Mouse (Mus musculus) E14TG2a.4 (cell line): Measurements from ENCODE around the gene Rnf216.

ENCODE experiments used
- CTCF ChIP-seq: conservative IDR thresholded peaks from 2 replicates; pipeline ENCODE4 v1.5.1; 2014; ENCODE audit warnings: low read length
- NANOG ChIP-seq: IDR thresholded peaks from 2 replicates; pipeline ENCODE4 v1.6.1; 2014; ENCODE audit warnings: borderline replicate concordance, low read length, mixed read lengths
- POU5F1 ChIP-seq: IDR thresholded peaks from 2 replicates; pipeline ENCODE4 v1.6.1; 2014; ENCODE audit warnings: low read length, borderline replicate concordance

DNA sequence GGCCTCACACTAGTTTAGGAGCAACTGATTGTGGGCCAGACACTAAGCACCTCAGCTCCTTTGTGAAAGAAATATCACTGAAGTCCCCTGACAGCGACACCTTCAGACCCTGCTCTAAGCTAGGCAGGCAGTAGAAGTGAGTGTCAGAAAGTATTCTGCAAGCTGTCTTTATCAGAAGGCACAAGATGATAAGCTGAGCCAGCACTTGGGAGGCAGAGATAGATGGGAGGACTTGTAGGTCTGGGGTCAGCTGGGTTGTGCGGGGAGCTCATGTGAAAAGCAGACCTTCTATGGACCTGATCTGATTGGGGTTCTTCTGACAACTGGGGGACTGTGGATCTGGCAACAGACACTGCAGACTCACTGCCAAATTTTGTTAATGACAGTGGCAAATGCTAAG, 88.9 kb downstream of the Rnf216 start:
- TF ChIP-seq CTCF (no peak), NANOG (no peak), POU5F1 (no peak)
